Mouse (Mus musculus) cerebellum, adult (tissue): ENCODE results near the gene Barhl2.

Experiments
- ATAC-seq: cut with Nextera tagmentation; 2 replicates; pipeline ENCODE4 v1.9.2; 2017; ENCODE audit warnings: mild to moderate bottlenecking, moderate library complexity, mixed read lengths; ENCODE audit not compliant: insufficient number of reproducible peaks, low FRiP score, low TSS enrichment

The Barhl2 gene

GRCm38 (mm10) chr5:106417210-106417609, 40.8 kb downstream of the Barhl2 start:
- no peak for ATAC-seq

DNA sequence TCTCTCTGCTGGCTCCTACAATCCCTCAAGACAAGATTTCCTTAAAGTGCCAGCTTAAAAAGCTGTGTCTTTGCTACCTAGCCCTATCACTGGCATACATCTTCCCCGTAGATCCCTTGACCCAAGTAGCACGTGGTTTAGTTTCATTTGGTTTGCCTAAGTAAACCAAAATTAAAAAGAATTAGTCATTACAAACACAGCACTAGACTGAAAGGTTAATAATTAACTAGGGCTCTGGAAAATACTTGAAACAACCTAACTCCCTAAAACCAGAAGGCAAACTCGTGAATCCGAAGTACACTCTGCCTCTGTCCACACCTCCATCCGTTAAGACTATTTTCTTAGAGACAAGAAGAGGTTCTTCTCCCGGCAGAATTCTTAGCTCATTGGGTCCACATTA, 41.4 kb downstream of the Barhl2 start:
- no peak for ATAC-seq

DNA sequence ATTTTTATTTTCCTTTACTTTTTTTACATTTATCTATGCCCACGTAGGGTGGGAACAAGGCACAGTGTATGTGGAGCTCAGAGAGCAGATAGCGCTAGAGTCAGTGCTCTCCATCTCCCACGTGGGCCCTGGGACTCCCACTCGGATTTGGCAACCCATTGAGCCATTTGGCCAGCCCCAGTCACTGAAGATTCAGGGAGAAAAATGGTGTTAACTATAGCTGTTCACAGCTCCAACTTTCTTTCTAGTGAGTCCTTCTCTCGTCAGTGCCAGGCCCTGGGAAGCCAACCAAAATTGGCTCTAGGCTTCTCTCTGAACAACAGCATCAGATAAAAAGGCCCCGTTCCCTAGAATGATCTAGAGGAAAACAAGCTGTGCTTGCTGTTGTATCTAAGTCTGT, 42.2 kb downstream of the Barhl2 start:
- ATAC-seq = no peak

DNA sequence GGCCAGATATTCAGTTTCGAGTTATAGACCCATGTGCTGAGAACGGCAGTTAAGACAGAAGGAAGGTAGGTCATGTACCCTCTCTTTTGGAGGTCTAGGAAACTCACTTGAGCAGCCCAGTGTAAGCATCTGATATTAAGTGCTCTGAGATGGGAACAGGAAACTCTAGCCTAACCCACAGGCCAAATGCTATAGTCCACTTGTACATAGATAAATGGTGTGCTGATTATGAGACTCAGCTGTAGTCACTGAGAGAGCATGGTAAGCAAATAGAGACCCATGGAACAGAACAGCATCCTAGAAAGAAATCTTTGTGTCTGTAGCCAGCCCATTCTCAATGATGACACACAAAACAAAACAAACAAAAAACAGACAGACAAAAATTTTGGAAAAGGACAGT, 55.2 kb downstream of the Barhl2 start:
- no peak for ATAC-seq
